Mouse (Mus musculus) adrenal gland, postnatal 25 days (tissue): ENCODE measurements around the gene Slc16a10. TPM values are rescaled to one million over a fixed set of nuclear protein-coding genes. Genes with fewer than 3 reads are reported as not detected.

ENCODE experiments used
- DNase-seq: peaks from one replicate; pipeline ENCODE4 v3.0.0; 2021; ENCODE audit warnings: mixed read lengths
- long read RNA-seq: library from polyadenylated mRNA; stranded (forward); transcript quantifications from one replicate; pipeline ENCODE4 v2.0.0, GENCODE M21; 2021
- total RNA-seq: library from RNA; stranded (reverse); gene quantifications from 2 replicates; pipeline ENCODE4 v1.2.3, GENCODE M21; 2021

Slc16a10 gene
- 23.2 and 25.2 TPM in 2 replicates for total RNA-seq
- long read RNA-seq, full-length matches to known transcripts, result 22 of 38 reads
- long read RNA-seq, partial matches to known transcripts, result 2 of 38 reads
- long read RNA-seq, other reads (novel, unspliced or antisense), result 14 of 38 reads

- peak; percentile 96 for DNase-seq
Measured at GRCm38 (mm10) chr10:40141864-40142523, at the start of gene Slc16a10. Slc16a10 (minus strand) TSS chr10:40142258.

DNA sequence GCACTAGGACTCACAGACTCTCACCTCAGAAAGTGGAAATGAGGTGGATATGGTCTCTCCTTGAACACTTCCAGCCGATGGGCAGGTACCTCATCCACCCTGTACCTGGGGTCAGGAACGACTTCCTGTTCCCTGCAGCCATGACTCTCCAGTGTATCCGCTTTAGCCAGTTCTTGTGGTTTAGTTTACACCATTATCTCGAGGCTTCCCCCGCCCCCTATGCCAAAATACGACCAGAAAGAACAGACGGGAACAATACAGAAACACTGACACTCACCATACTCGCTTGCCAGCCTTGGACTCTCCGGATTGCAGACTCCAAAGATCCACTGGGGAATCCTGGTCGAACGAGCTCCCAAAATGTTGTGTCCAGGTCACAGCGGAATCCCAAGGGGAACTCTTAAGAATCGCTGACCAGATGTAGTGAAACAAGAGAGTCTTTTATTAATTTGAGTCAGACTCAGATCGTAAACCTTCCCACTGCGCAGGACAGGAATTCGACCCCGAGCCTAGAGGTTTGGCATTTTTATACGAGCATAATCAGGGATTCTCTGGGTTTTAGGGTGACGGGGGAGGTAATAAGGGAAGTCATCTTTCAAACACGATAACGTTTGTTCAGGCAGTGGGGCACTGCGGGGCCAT lies 49.4 kb upstream of the Slc16a10 start:
- no peak for DNase-seq

- no peak for DNase-seq
Measured at GRCm38 (mm10) chr10:40190871-40191270, 48.8 kb upstream of the Slc16a10 start.

GRCm38 (mm10) chr10:40189689-40190088 lies 47.6 kb upstream of the Slc16a10 start:
- DNase-seq, result no peak

DNA sequence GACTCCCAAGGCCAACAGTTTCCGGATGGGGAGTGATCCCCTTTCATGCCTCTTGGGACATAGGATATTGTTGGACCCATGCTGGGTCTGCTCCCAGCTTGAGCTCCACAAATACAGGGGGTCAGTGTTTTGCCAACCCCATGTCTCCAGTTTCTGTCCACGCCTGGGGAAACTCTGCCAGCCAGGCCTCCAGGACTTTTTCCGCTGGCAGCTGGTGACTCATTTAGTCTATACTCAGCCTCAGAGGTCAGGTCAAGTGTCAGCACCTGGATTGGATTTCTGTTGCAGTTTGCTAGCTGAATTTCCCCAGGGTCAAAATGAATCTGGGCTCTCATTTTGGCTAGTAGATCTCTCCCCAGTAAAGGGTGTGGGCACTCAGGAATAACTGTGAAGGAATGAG lies 46.8 kb upstream of the Slc16a10 start:
- DNase-seq, result no peak

GRCm38 (mm10) chr10:40185956-40186355 lies 43.9 kb upstream of the Slc16a10 start:
- DNase-seq, result no peak

DNA sequence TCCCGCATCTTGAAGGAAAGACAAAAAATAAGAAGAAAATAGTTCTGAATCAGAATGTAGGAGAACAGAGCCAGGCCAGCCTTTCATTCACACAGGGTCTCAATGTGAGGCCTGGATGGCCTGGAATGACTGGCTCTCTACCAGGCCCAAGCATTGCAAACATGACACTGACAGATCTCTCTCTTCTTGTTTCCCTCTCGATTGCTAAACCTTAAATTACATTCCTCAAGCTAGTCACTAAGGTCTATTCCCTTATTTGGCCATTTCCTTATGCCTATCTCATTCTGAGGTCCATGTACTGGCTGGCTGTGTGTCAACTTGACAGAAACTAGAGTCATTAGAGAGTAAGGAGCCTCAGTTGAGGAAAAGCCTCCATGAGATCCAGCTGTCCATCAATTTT lies 38.0 kb upstream of the Slc16a10 start:
- DNase-seq, result no peak

GRCm38 (mm10) chr10:40179142-40179541 lies 37.1 kb upstream of the Slc16a10 start:
- no peak for DNase-seq

GRCm38 (mm10) chr10:40177323-40177962 lies 35.4 kb upstream of the Slc16a10 start:
- DNase-seq, result peak; percentile 65

GRCm38 (mm10) chr10:40172136-40172535 lies 30.1 kb upstream of the Slc16a10 start:
- DNase-seq, result no peak

DNA sequence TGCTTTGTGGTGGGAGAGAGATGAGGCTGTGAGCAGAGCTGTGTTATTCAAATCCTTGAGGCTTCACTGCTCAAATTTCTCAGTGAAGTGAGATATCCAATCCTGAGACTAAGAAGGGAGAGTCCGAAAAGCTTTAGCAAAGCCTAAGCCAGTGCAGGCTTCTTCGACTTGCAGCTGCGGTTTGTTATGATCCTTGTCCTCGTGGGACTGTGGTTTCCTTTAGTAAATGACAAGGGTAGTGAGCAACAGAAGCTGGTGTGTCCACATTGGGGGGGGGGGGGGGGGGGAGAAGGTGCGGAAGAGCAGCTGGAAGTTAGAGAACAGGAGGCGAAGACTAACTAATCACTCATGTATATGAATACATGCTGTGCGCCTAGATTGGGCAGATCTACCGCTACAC lies 29.2 kb upstream of the Slc16a10 start:
- DNase-seq, result no peak

DNA sequence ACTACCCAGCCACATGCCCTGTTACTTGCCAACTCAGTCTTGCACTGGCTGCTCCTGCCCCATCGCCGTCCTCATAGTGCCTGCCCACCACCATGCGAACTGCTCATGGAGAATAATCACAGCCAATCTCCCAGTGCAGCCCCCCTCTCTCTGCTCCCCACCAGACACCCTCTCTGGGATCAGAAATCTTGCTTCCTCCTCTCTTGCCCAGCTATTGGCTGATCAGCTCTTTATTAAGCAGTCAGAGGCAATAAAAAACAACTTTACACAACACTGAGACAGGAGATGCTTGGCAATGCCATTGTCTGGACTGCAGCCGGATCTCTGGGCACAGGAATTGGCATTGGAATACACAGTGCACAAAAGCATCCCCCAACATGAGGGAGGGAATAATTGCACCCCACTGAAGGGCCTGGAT lies 28.1 kb upstream of the Slc16a10 start:
- no peak for DNase-seq

DNA sequence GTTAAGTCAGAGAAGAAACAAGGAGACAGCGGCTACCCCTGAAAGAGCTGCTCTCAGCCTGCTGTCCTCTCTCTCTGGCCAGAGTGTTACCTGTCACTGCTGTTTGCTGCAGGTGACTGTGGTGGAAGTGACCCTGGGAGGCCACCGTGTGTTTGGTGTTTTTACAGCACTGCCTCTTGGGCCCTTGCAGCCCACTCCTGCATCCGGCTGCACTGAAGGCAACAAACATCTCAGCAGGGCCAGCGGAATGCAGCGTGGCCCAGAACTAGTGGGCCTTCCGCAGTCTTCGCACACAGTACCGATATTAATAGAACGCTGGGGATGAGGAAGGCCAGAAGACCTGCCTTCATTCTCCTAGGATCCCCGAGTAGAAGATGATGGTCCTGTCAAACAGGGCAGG lies 27.5 kb upstream of the Slc16a10 start:
- DNase-seq, result no peak

DNA sequence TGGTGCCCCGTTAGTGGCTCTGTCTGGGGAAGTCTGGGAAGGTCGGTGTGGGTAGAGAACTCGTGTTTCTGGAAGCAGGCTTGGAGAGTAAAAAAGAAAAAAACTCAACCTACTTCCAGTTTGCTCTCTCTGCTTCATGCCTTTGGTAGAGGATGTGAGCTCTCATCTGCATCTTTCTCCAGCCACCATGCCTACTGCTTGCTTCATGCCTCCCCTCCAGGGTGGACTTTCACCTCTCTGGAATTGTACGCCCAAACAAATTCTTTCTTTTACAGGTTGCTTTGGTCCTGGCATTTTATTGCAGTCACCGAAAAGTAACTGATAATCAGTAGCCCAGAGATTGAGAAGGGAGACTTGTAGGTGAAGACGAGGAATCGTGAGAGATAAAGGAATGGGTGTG lies 27.0 kb upstream of the Slc16a10 start:
- no peak for DNase-seq

DNA sequence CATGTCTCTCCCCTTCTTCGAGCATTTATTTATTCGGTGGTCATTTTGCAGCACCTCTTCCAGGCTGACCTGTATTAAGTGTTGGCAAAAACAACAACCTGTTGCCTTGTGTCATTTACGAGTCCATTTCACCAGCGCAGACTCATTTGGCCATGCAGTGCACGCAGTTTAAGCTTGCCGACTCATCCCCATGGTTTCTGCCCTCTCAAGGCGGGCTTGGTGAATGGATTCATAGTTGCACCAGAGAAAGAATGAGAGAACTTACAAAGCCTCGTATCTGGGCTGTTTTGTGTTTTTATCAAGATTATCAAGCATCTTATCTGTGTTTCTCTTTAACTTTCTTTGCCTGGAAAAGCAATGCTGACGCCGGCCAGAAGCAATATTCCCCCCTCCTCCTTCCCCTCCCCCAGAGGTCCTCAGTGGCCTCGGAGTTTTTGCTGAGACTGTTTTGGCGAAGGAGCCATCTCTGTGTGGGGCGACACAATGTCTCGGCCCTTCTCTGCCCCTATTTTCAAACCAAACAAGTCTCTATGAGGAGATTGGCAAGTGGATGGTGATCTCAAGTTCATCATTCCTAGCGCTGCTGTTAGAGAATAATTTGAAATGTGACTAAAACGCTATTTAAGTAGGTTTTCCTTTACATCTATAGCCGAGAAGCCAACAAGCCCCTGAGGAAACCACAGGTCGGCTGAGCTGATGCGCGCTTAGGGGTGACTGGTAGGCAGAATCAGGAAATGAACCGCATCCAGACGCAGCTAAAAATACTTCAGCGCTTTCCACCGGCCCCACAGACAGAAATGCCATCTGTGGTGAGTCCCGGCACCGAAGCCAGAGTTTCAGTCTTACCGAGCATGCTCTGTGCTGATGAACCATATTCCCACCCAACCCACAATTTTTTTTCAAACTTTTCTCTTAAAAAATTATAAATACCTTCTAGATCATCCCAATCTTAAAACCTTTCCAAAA lies 22.6 kb upstream of the Slc16a10 start:
- peak; percentile 20 for DNase-seq

DNA sequence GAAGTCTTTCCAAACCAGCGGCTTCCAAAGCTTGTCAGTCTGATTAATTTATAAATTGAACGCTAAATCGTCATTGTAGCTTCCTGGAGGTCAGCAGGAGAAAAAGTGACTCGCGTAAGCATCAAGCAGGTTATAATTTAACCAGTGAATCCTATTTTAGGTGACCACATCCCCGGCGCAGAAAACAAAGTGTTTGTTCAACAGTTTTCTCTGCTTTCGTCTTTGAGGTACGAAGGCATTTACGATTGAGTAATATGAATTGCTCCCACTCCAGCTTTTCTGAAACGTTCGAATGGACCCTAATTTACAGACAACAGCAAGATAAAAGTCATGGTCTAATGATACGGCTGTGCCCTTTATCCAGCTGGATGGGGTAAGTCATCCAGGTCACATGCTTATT lies 21.9 kb upstream of the Slc16a10 start:
- no peak for DNase-seq

DNA sequence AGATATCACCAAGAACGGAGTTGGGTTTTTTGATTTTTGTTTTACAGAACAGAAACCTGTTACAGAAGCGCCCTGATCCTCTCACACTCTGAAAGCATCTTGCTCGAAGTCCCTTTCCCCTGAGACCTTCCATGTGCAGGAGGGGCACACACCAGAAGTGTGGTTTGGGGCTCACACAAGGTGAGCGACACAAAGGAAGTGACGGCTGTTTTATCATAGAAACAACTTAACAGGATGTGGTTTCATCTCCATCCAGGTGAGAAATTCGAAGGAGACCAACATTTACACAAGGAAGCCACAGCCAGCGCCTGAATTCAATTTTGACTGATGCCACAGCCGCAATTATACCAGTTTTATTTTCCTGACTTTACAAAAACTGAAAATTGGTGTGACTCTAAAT lies 21.3 kb upstream of the Slc16a10 start:
- no peak for DNase-seq

GRCm38 (mm10) chr10:40161701-40162255 lies 19.7 kb upstream of the Slc16a10 start:
- DNase-seq, result no peak

DNA sequence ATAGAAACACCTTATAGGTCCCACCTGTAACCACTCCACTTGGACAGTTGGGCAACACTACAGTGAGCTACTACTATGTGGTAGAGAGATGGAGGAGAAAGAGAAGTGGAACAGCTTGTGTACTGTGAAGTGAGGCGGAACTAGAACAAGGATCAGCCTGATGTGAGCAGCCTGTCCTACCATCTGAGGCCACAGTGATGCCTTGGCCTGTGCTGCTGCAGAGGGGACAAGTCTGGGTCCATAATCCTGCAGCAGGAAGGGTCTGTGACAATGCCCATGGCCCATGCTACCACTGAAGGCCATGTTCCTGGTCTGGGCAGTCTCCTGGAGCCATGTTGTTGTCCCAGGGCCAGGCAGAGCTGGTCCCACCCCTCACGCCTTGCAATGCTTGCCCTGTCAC lies 19.2 kb upstream of the Slc16a10 start:
- DNase-seq, result no peak

DNA sequence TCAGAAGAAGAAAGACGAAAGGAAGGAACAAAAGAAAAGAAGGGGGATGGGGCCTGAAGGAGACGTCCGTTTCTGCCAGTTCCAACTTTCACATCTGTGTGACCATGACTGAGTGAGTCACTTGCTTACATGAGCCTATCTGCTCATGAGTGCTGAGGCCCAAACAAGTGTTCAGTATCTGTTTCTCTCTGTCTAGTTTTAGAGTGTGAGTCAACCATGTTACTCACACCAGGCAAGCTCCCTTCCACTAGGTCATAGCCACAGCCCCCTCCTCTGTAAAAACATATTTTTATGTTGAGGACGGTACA lies 10.4 kb upstream of the Slc16a10 start:
- DNase-seq, result no peak

DNA sequence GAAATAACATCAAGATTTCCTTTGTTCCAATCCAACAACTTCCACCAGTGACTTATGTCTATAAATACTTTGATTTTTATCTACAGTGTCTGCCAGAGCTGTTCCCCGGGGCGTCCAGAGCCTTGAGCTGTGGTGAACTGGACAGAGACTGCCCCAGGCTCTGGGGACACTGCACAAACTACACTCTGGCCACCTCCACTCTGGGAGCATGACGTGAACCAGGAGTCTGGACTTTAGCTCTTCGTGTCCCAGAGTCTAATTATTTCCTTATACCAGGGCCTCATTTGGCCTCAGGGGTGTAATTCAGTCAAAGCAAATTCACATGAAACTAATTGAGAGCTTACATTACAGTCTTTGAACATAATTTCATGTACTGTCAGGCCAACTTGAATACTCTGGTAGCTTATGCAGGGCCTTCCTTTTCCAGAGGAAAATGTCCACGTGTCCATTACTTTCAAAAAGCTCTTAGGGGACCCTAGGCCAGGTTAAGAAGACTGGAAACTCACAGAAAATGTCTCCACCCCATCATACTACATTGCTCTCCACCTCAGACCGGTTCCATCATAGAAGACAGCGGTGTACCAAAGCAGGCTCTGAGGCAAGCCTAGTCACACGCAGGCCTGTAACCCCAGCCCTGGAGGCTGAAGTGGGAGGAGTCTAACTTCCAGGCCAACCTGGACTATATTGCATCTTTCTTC lies 9.9 kb upstream of the Slc16a10 start:
- peak; percentile 28 for DNase-seq
